ENCODE assay signal across 20 mouse cellular contexts in genomic region chr9:32931266-32932005, GRCm38 (mm10).
A peak's percentile ranks its signal among the peaks of the same experiment; 100 is the strongest.
DNase-seq lines count a peak whose midpoint lies in the region; ATAC-seq and TF ChIP-seq lines count a peak whose summit lies in the region.
"Had no signal": no experiment of that assay in that cellular context is flagged by ENCODE, and none has a peak within 500 bp of the region (broad histone marks: within the 10 kb centered on the region; RNA-seq: fewer than 3 reads in every experiment).

No protein-coding gene starts in this region.

- 79% methylated on average over 10 of the region's 10 CpGs for WGBS in heart, adult 2 months
- WGBS in heart, embryonic 11.5 days (ENCODE audit: insufficient replicate concordance), result 55% methylated on average over 10 of the region's 10 CpGs
- 66% methylated on average over 10 of the region's 10 CpGs for WGBS in limb, embryonic 10.5 days

- peaks cover 23% of the 10 kb centered on the region for H3K4me1 ChIP-seq in heart, adult 2 months (ENCODE audit: control insufficient read depth, insufficient read depth, low read length)
- H3K4me1 ChIP-seq in heart, embryonic 11.5 days (ENCODE audit: control insufficient read depth, insufficient read depth, low read length), result peaks cover 6% of the 10 kb centered on the region; the same call in 1 of the 2 replicates
- H3K4me1 ChIP-seq in brown adipose tissue, adult 24 weeks (ENCODE audit: control insufficient read depth, insufficient read depth, insufficient read length, low read length), result peaks cover 30% of the 10 kb centered on the region
- peaks cover 30% of the 10 kb centered on the region for H3K4me1 ChIP-seq in limb, embryonic 10.5 days
- H3K4me1 ChIP-seq: liver, embryonic 13.5 days; midbrain, embryonic 15.5 days; neural tube, embryonic 12.5 days had no signal

- TF ChIP-seq CTCF in heart, adult 2 months (IDR thresholded peaks at IDR 0.05), result no peak

- no peaks in the 10 kb centered on the region for H3K79me2 ChIP-seq in heart, adult 2 months (replicated peaks; ENCODE audit: control insufficient read depth, insufficient read depth, low read length)

- H3K27ac ChIP-seq in heart, adult 2 months, result peak overlapping the region; percentile 88
- H3K27ac ChIP-seq in heart, embryonic 11.5 days (ENCODE audit: low read depth, low read length), result no peak overlapping the region
- H3K27ac ChIP-seq in brown adipose tissue, adult 24 weeks (replicated peaks; ENCODE audit: low read depth, low read length), result peak overlapping the region; percentile 94
- H3K27ac ChIP-seq in limb, embryonic 10.5 days, result peak overlapping the region; percentile 66
- H3K27ac ChIP-seq: kidney, postnatal 0 days; liver, embryonic 13.5 days; midbrain, embryonic 15.5 days; neural tube, embryonic 12.5 days had no signal

- no peak for TF ChIP-seq EP300 in heart, adult 2 months (IDR thresholded peaks at IDR 0.05; ENCODE audit: insufficient read depth, low read depth, low read length)

- no peak for ATAC-seq in heart, embryonic 11.5 days (replicated peaks; ENCODE audit: insufficient number of reproducible peaks, low FRiP score, low TSS enrichment)
- ATAC-seq: forebrain, embryonic 14.5 days; inflammation-experienced regulatory T-cells, adult 6 months; midbrain, embryonic 15.5 days; Patski had no signal

- DNase-seq in heart, adult 2 months, result no peak
- DNase-seq in limb, embryonic 10.5 days (ENCODE audit: low spot score), result no peak
- peak; percentile 78 for DNase-seq in thymus, postnatal 14 days
- DNase-seq in kidney, postnatal 25 days, result no peak
- no peak for DNase-seq in frontal cortex, postnatal 36 days (ENCODE audit: low spot score in 2 of 2)
- DNase-seq in left cerebral cortex, postnatal 25 days (ENCODE audit: low spot score in 2 of 2), result no peak
- DNase-seq: adrenal gland, postnatal 10 days; gastrocnemius, postnatal 10 days; liver, embryonic 13.5 days; lung, postnatal 14 days; spleen, adult 18-20 months had no signal

- TF ChIP-seq POLR2A in heart, adult 2 months (IDR thresholded peaks at IDR 0.05; ENCODE audit: insufficient read depth, low read depth, low read length), result no peak

- intact Hi-C loops in heart, adult 2 months (cut with DNase I), result loop anchor here (10.0 kb wide), 2 partner anchors 47 to 97 kb away; no protein-coding TSS in a partner anchor
- intact Hi-C loops in left cerebral cortex, postnatal 25 days (cut with DNase I), result no loop called here

- no peaks in the 10 kb centered on the region for H3K9me3 ChIP-seq in heart, embryonic 11.5 days (replicated peaks; ENCODE audit: control insufficient read depth, low read length)
- H3K9me3 ChIP-seq in limb, embryonic 10.5 days (replicated peaks), result no peaks in the 10 kb centered on the region
- H3K9me3 ChIP-seq: heart, embryonic 15.5 days; liver, embryonic 13.5 days; midbrain, embryonic 15.5 days; neural tube, embryonic 12.5 days had no signal

- no peak overlapping the region for H3K9ac ChIP-seq in heart, adult 2 months (ENCODE audit: low read depth, low read length)
- H3K9ac ChIP-seq in heart, embryonic 11.5 days (ENCODE audit: low read depth, low read length), result no peak overlapping the region
- H3K9ac ChIP-seq: heart, embryonic 15.5 days; liver, embryonic 13.5 days; midbrain, embryonic 15.5 days; neural tube, embryonic 12.5 days had no signal

- H3K4me3 ChIP-seq in heart, adult 2 months, result no peak overlapping the region
- no peak overlapping the region for H3K4me3 ChIP-seq in heart, embryonic 11.5 days (ENCODE audit: low read depth, low read length)
- no peak overlapping the region for H3K4me3 ChIP-seq in brown adipose tissue, adult 24 weeks (ENCODE audit: insufficient read depth, low read depth, low read length)
- no peak overlapping the region for H3K4me3 ChIP-seq in limb, embryonic 10.5 days
- H3K4me3 ChIP-seq: heart, embryonic 15.5 days; liver, embryonic 13.5 days; midbrain, embryonic 15.5 days; neural tube, embryonic 12.5 days had no signal

- H3K27me3 ChIP-seq in heart, adult 2 months (ENCODE audit: control insufficient read depth, insufficient read depth, low read length), result no peaks in the 10 kb centered on the region
- H3K27me3 ChIP-seq in heart, embryonic 11.5 days (ENCODE audit: control insufficient read depth, insufficient read depth, low read length), result no peaks in the 10 kb centered on the region
- no peaks in the 10 kb centered on the region for H3K27me3 ChIP-seq in limb, embryonic 10.5 days (ENCODE audit: low read depth, poor library complexity, severe bottlenecking)
- H3K27me3 ChIP-seq: heart, embryonic 15.5 days; liver, embryonic 13.5 days; midbrain, embryonic 15.5 days; neural tube, embryonic 12.5 days had no signal

- H3K36me3 ChIP-seq in heart, adult 2 months (ENCODE audit: control insufficient read depth, insufficient read depth, low read length), result peaks cover 18% of the 10 kb centered on the region
- no peaks in the 10 kb centered on the region for H3K36me3 ChIP-seq in heart, embryonic 11.5 days (ENCODE audit: control insufficient read depth, insufficient read depth, low read length)
- no peaks in the 10 kb centered on the region for H3K36me3 ChIP-seq in limb, embryonic 10.5 days
- H3K36me3 ChIP-seq: heart, embryonic 15.5 days; liver, embryonic 13.5 days; midbrain, embryonic 15.5 days; neural tube, embryonic 12.5 days had no signal

- no peak overlapping the region for H3K4me2 ChIP-seq in heart, embryonic 11.5 days
- H3K4me2 ChIP-seq: heart, embryonic 15.5 days; liver, embryonic 13.5 days; midbrain, embryonic 15.5 days; neural tube, embryonic 12.5 days had no signal
